Mouse (Mus musculus): ENCODE results near the gene Asic5. TPM values are rescaled to one million over a fixed set of nuclear protein-coding genes. Genes with fewer than 3 reads are reported as not detected.

Asic5 gene
- total RNA-seq, 4 experiments from 2014 or later: not detected

Other genes starting within 250 kb of the Asic5 start
- gene Ctso, start 49.7 kb upstream of the Asic5 start, total RNA-seq (2022): 10 to 100 TPM; 45.7 to 73.5 (median 59.5) TPM
- 1 to 10 TPM in 2 of 4 experiments, under 1 TPM in 1, not detected in 1; 0.40 to 3.5 (median 1.7) TPM for gene Tdo2, start 6.1 kb upstream of the Asic5 start, total RNA-seq (2022)
- 10 to 100 TPM in 3 of 4 experiments, 1 to 10 TPM in 1; 8.1 to 12.4 (median 10.6) TPM for gene Gucy1b1, start 92.4 kb downstream of the Asic5 start, total RNA-seq (2022)
- 10 to 100 TPM; 29.2 to 37.0 (median 30.8) TPM for gene Gucy1a1, start 163.5 kb downstream of the Asic5 start, total RNA-seq (2022)

Measured in adrenal gland, adult 8-10 months (tissue).